Mouse (Mus musculus) myocyte (in vitro differentiated cells): ENCODE data around the gene Rdh12. TPM values are rescaled to one million over a fixed set of nuclear protein-coding genes. Genes with fewer than 3 reads are reported as not detected.

Experiments
- H3K27me3 ChIP-seq: one replicate; pipeline ENCODE4 v1.6.1; 2011; ENCODE audit not compliant: control insufficient read depth, insufficient read depth, insufficient read length
- H3K36me3 ChIP-seq: one replicate; pipeline ENCODE4 v1.6.1; 2011; ENCODE audit not compliant: control insufficient read depth, insufficient read depth
- H3K4me2 ChIP-seq: one replicate; pipeline ENCODE4 v1.6.1; 2011; ENCODE audit warnings: low read depth, control low read depth
- H3K4me3 ChIP-seq: one replicate; pipeline ENCODE4 v1.5.1; 2011; ENCODE audit warnings: mild to moderate bottlenecking, control low read depth, moderate library complexity
- H3K79me2 ChIP-seq: one replicate; pipeline ENCODE4 v1.6.1; 2011; ENCODE audit not compliant: control insufficient read depth, insufficient read depth
- H3ac ChIP-seq: one replicate; pipeline ENCODE4 v1.6.1; 2011; ENCODE audit not compliant: control insufficient read depth, insufficient read length
- CEBPB ChIP-seq: IDR thresholded peaks from 2 replicates; pipeline ENCODE4 v1.6.1; 2011; ENCODE audit warnings: mild to moderate bottlenecking, moderate library complexity; ENCODE audit not compliant: poor library complexity, insufficient read depth, severe bottlenecking
- E2F4 ChIP-seq: IDR thresholded peaks from one replicate; pipeline ENCODE4 v1.6.1; 2011; ENCODE audit warnings: mild to moderate bottlenecking, control low read depth, moderate library complexity; ENCODE audit not compliant: insufficient read depth
- MAX ChIP-seq: IDR thresholded peaks from one replicate; pipeline ENCODE4 v1.6.1; 2011; ENCODE audit warnings: low read depth, mild to moderate bottlenecking, control low read depth
- MYOD1 ChIP-seq, 3 experiments: IDR thresholded peaks; one replicate each; pipeline ENCODE4 v1.6.1; 2011; ENCODE audit warnings: control low read depth in 2 of 3, low read depth in 2 of 3, mild to moderate bottlenecking in 2 of 3, moderate library complexity in 1 of 3; ENCODE audit not compliant: insufficient read length in 2 of 3, control insufficient read depth in 1 of 3
- MYOG ChIP-seq, 3 experiments: IDR thresholded peaks; one replicate each; pipeline ENCODE4 v1.6.1; 2011; ENCODE audit warnings: control low read depth in 2 of 3, low read depth in 2 of 3, mild to moderate bottlenecking in 2 of 3; ENCODE audit not compliant: insufficient read length in 2 of 3, control insufficient read depth in 1 of 3, insufficient read depth in 1 of 3
- POLR2A ChIP-seq: IDR thresholded peaks from one replicate; pipeline ENCODE4 v1.6.1; 2011; ENCODE audit warnings: low read depth, mild to moderate bottlenecking, control low read depth, moderate library complexity; ENCODE audit not compliant: insufficient read length
- POLR2AphosphoS2 ChIP-seq: IDR thresholded peaks from one replicate; pipeline ENCODE4 v1.6.1; 2011; ENCODE audit warnings: low read depth, control low read depth; ENCODE audit not compliant: insufficient read length
- REST ChIP-seq: IDR thresholded peaks from one replicate; pipeline ENCODE4 v1.6.1; 2011; ENCODE audit warnings: mild to moderate bottlenecking, control low read depth, moderate library complexity; ENCODE audit not compliant: insufficient read depth, insufficient read length
- SRF ChIP-seq: IDR thresholded peaks from one replicate; pipeline ENCODE4 v1.6.1; 2011; ENCODE audit warnings: low read depth; ENCODE audit not compliant: control insufficient read depth, insufficient read length
- TCF12 ChIP-seq: IDR thresholded peaks from one replicate; pipeline ENCODE4 v1.6.1; 2011; ENCODE audit warnings: mild to moderate bottlenecking, control low read depth; ENCODE audit not compliant: poor library complexity, insufficient read depth, severe bottlenecking
- TCF3 ChIP-seq: IDR thresholded peaks from one replicate; pipeline ENCODE4 v1.6.1; 2011; ENCODE audit warnings: low read depth, control low read depth; ENCODE audit not compliant: insufficient read length
- USF1 ChIP-seq: IDR thresholded peaks from one replicate; pipeline ENCODE4 v1.6.1; 2011; ENCODE audit warnings: low read depth, mild to moderate bottlenecking, control low read depth, moderate library complexity
- polyA plus RNA-seq: library from polyadenylated mRNA; unstranded; fragments of >200 nt; fragmentation: generic; extraction: Trizol; gene quantifications from one replicate; pipeline ENCODE4 v1.2.1, GENCODE M21; 2012; ENCODE audit warnings: missing spikeins

Gene Rdh12
- polyA plus RNA-seq, 1 experiment: 0.54 TPM

GRCm38 (mm10) chr12:79248110-79248509 is 39.4 kb downstream of the Rdh12 start:
- no peak overlapping the region for H3K4me3 ChIP-seq
- H3ac ChIP-seq: no peak overlapping the region
- TF ChIP-seq MAX: no peak
- no peak for TF ChIP-seq USF1
- TF ChIP-seq SRF: no peak
- no peak for TF ChIP-seq POLR2AphosphoS2
- TF ChIP-seq CEBPB: no peak
- TF ChIP-seq E2F4: no peak
- peaks cover 51% of the 10 kb centered on the region for H3K36me3 ChIP-seq
- H3K27me3 ChIP-seq: no peaks in the 10 kb centered on the region
- no peak overlapping the region for H3K4me2 ChIP-seq
- no peaks in the 10 kb centered on the region for H3K79me2 ChIP-seq

GRCm38 (mm10) chr12:79253294-79254053 is 44.8 kb downstream of the Rdh12 start:
- no peak overlapping the region for H3ac ChIP-seq
- peaks cover 37% of the 10 kb centered on the region for H3K36me3 ChIP-seq
- no peaks in the 10 kb centered on the region for H3K79me2 ChIP-seq
- no peak overlapping the region for H3K4me2 ChIP-seq
- TF ChIP-seq TCF3 (no peak), SRF (no peak), E2F4 (no peak), POLR2A (no peak), REST (no peak), MAX (no peak), USF1 (no peak), POLR2AphosphoS2 (no peak), MYOD1 (IDR thresholded peaks at IDR 0.05; ENCODE audit: control insufficient read depth in 1 of 3, insufficient read length in 2 of 3, low read depth in 2 of 3) (no peak), MYOG (IDR thresholded peaks at IDR 0.05; ENCODE audit: control insufficient read depth in 1 of 3, insufficient read depth in 1 of 3, insufficient read length in 2 of 3, low read depth in 2 of 3) (no peak), TCF12 (no peak), CEBPB (no peak)
- H3K27me3 ChIP-seq: no peaks in the 10 kb centered on the region
- H3K4me3 ChIP-seq: no peak overlapping the region

GRCm38 (mm10) chr12:79254975-79255374 is 46.3 kb downstream of the Rdh12 start:
- peaks cover 32% of the 10 kb centered on the region for H3K36me3 ChIP-seq
- no peaks in the 10 kb centered on the region for H3K27me3 ChIP-seq
- TF ChIP-seq TCF3 (no peak), TCF12 (no peak), CEBPB (no peak)
- H3ac ChIP-seq: no peak overlapping the region
- no peak overlapping the region for H3K4me3 ChIP-seq
- no peaks in the 10 kb centered on the region for H3K79me2 ChIP-seq
- no peak overlapping the region for H3K4me2 ChIP-seq

GRCm38 (mm10) chr12:79260154-79260553 is 51.4 kb downstream of the Rdh12 start:
- H3K79me2 ChIP-seq: no peaks in the 10 kb centered on the region
- no peak overlapping the region for H3K4me3 ChIP-seq
- TF ChIP-seq POLR2AphosphoS2: no peak
- no peaks in the 10 kb centered on the region for H3K27me3 ChIP-seq
- no peak overlapping the region for H3ac ChIP-seq
- H3K4me2 ChIP-seq: no peak overlapping the region
- peaks cover 32% of the 10 kb centered on the region for H3K36me3 ChIP-seq

- Histone ChIP-seq H3K4me3 (no peak overlapping the region), H3K79me2 (no peaks in the 10 kb centered on the region), H3K27me3 (no peaks in the 10 kb centered on the region), H3K4me2 (no peak overlapping the region), H3K36me3 (peaks cover 36% of the 10 kb centered on the region), H3ac (no peak overlapping the region)
- TF ChIP-seq USF1: no peak
- no peak for TF ChIP-seq E2F4
- TF ChIP-seq SRF: no peak
- no peak for TF ChIP-seq TCF3
- TF ChIP-seq REST: no peak
Observed at GRCm38 (mm10) chr12:79261035-79261434, 52.3 kb downstream of the Rdh12 start.

Other genes starting within 250 kb of the Rdh12 start
- gene Tmem229b, start 201.3 kb upstream of the Rdh12 start, polyA plus RNA-seq: 2.9 TPM
- gene Plekhh1, start 179.8 kb upstream of the Rdh12 start, polyA plus RNA-seq: 3.5 TPM
- gene Pigh, start 119.3 kb upstream of the Rdh12 start, polyA plus RNA-seq: 3.3 TPM
- gene Arg2, start 78.1 kb upstream of the Rdh12 start, polyA plus RNA-seq: 0.04 TPM
- 85.5 TPM for gene Vti1b, start 36.2 kb upstream of the Rdh12 start, polyA plus RNA-seq
- gene Rdh11, start 16.6 kb upstream of the Rdh12 start, polyA plus RNA-seq: 19.5 TPM
- gene Zfyve26, start 87.4 kb downstream of the Rdh12 start, polyA plus RNA-seq: 9.9 TPM
- 1.8 TPM for gene Rad51b, start 88.4 kb downstream of the Rdh12 start, polyA plus RNA-seq